Mouse (Mus musculus) small intestine, adult 2 months (tissue): ENCODE measurements around the gene Idua. TPM values are rescaled to one million over a fixed set of nuclear protein-coding genes. Genes with fewer than 3 reads are reported as not detected.

Experiments
- H3K27ac ChIP-seq: fragments of 200-500 bp; 2 replicates; pipeline ENCODE4 v1.5.1; 2012; ENCODE audit warnings: low read depth, low read length, control low read depth, inconsistent platforms; ENCODE audit not compliant: insufficient read depth
- H3K27me3 ChIP-seq: fragments of 200-500 bp; 2 replicates; pipeline ENCODE4 v1.6.1; 2012; ENCODE audit warnings: mild to moderate bottlenecking, moderate library complexity, low read length, inconsistent platforms; ENCODE audit not compliant: control insufficient read depth, insufficient read depth
- H3K36me3 ChIP-seq: fragments of 200-500 bp; 2 replicates; pipeline ENCODE4 v1.6.1; 2012; ENCODE audit warnings: mild to moderate bottlenecking, low read length, control low read depth, inconsistent platforms; ENCODE audit not compliant: control insufficient read depth, insufficient read depth
- H3K4me1 ChIP-seq: fragments of 200-500 bp; 2 replicates; pipeline ENCODE4 v1.6.1; 2012; ENCODE audit warnings: low read length, inconsistent platforms, mixed read lengths; ENCODE audit not compliant: control insufficient read depth, insufficient read depth, insufficient read length
- H3K4me3 ChIP-seq: fragments of 200-500 bp; 2 replicates; pipeline ENCODE4 v1.5.1; 2012; ENCODE audit warnings: low read depth, mild to moderate bottlenecking, control low read depth, inconsistent platforms, low read length, moderate library complexity
- CTCF ChIP-seq: fragments of 200-500 bp; IDR thresholded peaks from 2 replicates; pipeline ENCODE4 v1.5.1; 2012; ENCODE audit warnings: low read depth, mild to moderate bottlenecking, control low read depth, inconsistent platforms, low read length, moderate library complexity, mixed read lengths; ENCODE audit not compliant: insufficient replicate concordance, insufficient read length; ENCODE audit errors: extremely low read depth
- POLR2A ChIP-seq: fragments of 200-500 bp; IDR thresholded peaks from 2 replicates; pipeline ENCODE4 v1.6.1; 2012; ENCODE audit warnings: low read depth, mild to moderate bottlenecking, control low read depth, inconsistent platforms, low read length, moderate library complexity
- WGBS: fragments of 180-500 bp; shearing (Covaris S2); methylation state at CpG from one replicate; pipeline ENCODE4 v1.1.7; 2018; 5-methylcytosine and 5-hydroxymethylcytosine counted together
- polyA plus RNA-seq: library from polyadenylated mRNA; depleted of rRNA; stranded (reverse); fragments of >200 nt; gene quantifications from 2 replicates; pipeline ENCODE4 v1.2.3, GENCODE M21; 2012

The Idua gene
- polyA plus RNA-seq, 1 experiment: 20.1 TPM

GRCm38 (mm10) chr5:108680871-108681270 is 20.7 kb downstream of the Idua start:
- Histone ChIP-seq H3K4me3 (no peak overlapping the region), H3K27ac (no peak overlapping the region), H3K27me3 (no peaks in the 10 kb centered on the region), H3K36me3 (peaks cover 6% of the 10 kb centered on the region), H3K4me1 (no peaks in the 10 kb centered on the region; the same call in 1 of the 2 replicates)
- TF ChIP-seq CTCF (no peak), POLR2A (no peak)
- 95% methylated on average over 6 of the region's 6 CpGs for WGBS

- WGBS: 81% methylated on average over 5 of the region's 5 CpGs
- peaks cover 7% of the 10 kb centered on the region for H3K4me1 ChIP-seq
- no peak overlapping the region for H3K27ac ChIP-seq
- TF ChIP-seq POLR2A: no peak
- no peak for TF ChIP-seq CTCF
- H3K27me3 ChIP-seq: no peaks in the 10 kb centered on the region
- H3K36me3 ChIP-seq: no peaks in the 10 kb centered on the region
- no peak overlapping the region for H3K4me3 ChIP-seq
Measured at GRCm38 (mm10) chr5:108689091-108689490, 29.0 kb downstream of the Idua start.

GRCm38 (mm10) chr5:108691152-108691551 is 31.0 kb downstream of the Idua start:
- no peaks in the 10 kb centered on the region for H3K27me3 ChIP-seq
- peaks cover 7% of the 10 kb centered on the region for H3K4me1 ChIP-seq
- TF ChIP-seq CTCF (no peak), POLR2A (no peak)
- H3K4me3 ChIP-seq: no peak overlapping the region
- no peak overlapping the region for H3K27ac ChIP-seq
- no peaks in the 10 kb centered on the region for H3K36me3 ChIP-seq
- WGBS: 72% methylated on average over 4 of the region's 4 CpGs

- Histone ChIP-seq H3K4me1 (peaks cover 7% of the 10 kb centered on the region), H3K27ac (no peak within 1 kb of the TSS; the same call in 1 of the 2 replicates), H3K36me3 (no peaks in the 10 kb centered on the region), H3K4me3 (peak within 1 kb of the TSS; percentile 57), H3K27me3 (no peaks in the 10 kb centered on the region)
- TF ChIP-seq CTCF (peak; percentile 54; the same call in 1 of the 2 replicates), POLR2A (no peak)
- 2% methylated on average over 16 of the region's 18 CpGs for WGBS
Measured at GRCm38 (mm10) chr5:108692271-108692670, 32.1 kb downstream of the Idua start, which contains the start of gene Fgfrl1. Gene Fgfrl1, plus strand, starts transcription at chr5:108692382.

GRCm38 (mm10) chr5:108693872-108694288 is 33.7 kb downstream of the Idua start:
- no peaks in the 10 kb centered on the region for H3K36me3 ChIP-seq
- H3K4me1 ChIP-seq: peaks cover 7% of the 10 kb centered on the region
- no peak for TF ChIP-seq CTCF
- no peak for TF ChIP-seq POLR2A
- no peaks in the 10 kb centered on the region for H3K27me3 ChIP-seq
- no peak overlapping the region for H3K27ac ChIP-seq
- peak overlapping the region; percentile 91 for H3K4me3 ChIP-seq
- under 1% methylated on average over 43 of the region's 43 CpGs for WGBS

- WGBS: 2% methylated on average over 99 of the region's 99 CpGs
- no peaks in the 10 kb centered on the region for H3K27me3 ChIP-seq
- H3K4me1 ChIP-seq: peaks cover 7% of the 10 kb centered on the region
- H3K27ac ChIP-seq: no peak overlapping the region
- no peak for TF ChIP-seq CTCF
- peak overlapping the region; percentile 91 for H3K4me3 ChIP-seq
- H3K36me3 ChIP-seq: no peaks in the 10 kb centered on the region
Measured at GRCm38 (mm10) chr5:108694352-108695261, 34.5 kb downstream of the Idua start.

- 97% methylated on average over 12 of the region's 12 CpGs for WGBS
- TF ChIP-seq POLR2A: no peak
Measured at GRCm38 (mm10) chr5:108695861-108696260, 35.7 kb downstream of the Idua start.

GRCm38 (mm10) chr5:108696542-108696941 is 36.4 kb downstream of the Idua start:
- H3K4me3 ChIP-seq: no peak overlapping the region
- no peak overlapping the region for H3K27ac ChIP-seq
- H3K4me1 ChIP-seq: peaks cover 7% of the 10 kb centered on the region
- TF ChIP-seq CTCF (no peak), POLR2A (no peak)
- 86% methylated on average over 3 of the region's 3 CpGs for WGBS
- no peaks in the 10 kb centered on the region for H3K36me3 ChIP-seq
- no peaks in the 10 kb centered on the region for H3K27me3 ChIP-seq

More at GRCm38 (mm10) chr5:108695861-108696260, 35.7 kb downstream of the Idua start:
- H3K27me3 ChIP-seq: no peaks in the 10 kb centered on the region
- no peak overlapping the region for H3K27ac ChIP-seq
- no peaks in the 10 kb centered on the region for H3K36me3 ChIP-seq
- H3K4me3 ChIP-seq: no peak overlapping the region
- H3K4me1 ChIP-seq: peaks cover 7% of the 10 kb centered on the region
